Mouse (Mus musculus) thymus, postnatal 14 days (tissue): ENCODE results near the gene Tmprss6.

Experiments
- DNase-seq: peaks from one replicate; pipeline ENCODE4 v3.0.0; 2021

The Tmprss6 gene

DNA sequence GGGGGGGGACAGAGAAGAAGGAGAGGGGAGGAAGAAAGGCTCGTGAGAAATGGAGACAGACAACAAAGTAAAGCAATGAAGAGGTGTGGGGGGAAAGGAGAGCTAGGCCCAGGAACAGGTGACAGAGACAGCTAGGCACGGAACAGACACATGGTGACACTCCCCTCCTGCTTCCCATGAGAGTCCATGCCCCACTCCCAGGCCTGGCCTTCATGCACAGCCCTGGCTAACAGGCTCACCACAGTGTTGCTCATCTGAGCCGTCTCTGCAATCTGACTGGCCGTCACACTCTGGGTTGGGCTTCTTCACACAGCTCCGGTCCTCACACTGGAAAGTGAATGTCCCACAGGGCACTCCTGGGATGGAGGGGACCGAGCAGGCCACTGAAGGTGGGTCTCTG lies 24.6 kb downstream of the Tmprss6 start:
- no peak for DNase-seq

DNA sequence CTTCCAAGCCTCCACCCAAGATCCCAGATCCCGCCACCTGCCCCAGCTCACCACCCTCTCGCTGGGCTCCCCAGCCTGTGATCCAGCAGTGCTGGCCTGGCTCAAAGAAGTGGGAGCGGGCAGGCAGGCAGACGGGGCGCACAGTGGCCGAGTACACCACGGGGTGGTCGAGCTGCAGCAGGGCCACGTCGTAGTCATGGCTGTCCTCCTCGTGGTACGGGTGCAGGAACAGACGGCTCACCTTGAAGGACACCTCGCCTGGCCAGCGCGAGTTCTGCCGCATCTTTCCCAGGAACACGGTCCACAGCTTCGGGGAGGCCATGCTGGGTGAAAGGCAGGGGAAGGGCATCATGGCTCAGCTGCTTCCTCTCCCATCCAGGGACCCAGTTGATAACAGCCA lies 26.2 kb downstream of the Tmprss6 start:
- DNase-seq: no peak

DNA sequence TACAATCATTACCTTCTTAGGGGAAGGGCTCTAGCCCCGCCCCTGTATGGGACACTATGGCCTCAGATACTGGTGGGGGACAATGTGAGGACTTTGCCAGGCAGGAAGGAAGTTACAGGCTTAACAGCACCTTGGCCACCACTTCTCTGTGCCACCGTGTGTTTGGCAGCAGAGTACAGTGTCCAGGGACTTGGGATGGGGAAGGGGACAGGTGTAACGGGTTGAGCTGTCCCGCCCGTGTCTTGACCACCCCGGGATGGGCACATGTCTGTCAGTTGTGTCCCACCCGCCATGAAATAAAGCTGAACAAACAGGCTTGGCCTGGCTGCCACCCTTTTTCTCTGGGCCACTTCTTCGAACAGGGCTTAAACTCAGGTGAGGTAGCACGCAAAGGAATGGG lies 29.5 kb downstream of the Tmprss6 start:
- no peak for DNase-seq

DNA sequence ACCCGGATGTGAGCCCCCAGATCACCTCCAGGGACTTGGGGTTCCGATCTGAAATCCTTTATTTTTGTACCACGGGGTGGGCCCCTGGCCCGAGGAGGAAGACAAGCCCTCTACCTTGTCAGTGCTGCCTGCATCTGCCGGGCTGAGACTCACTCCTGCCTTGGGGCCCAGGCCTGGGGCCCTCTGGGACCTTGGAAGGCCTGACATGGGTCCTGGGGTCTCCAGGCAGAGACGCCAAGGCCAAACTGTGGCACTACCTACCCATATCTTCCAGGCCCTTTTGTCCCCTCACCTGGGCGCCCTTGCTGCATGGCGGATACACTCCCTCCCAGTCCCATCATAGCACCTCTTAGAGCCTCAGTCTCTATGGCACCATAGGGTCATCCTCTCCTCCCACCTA lies 29.9 kb downstream of the Tmprss6 start:
- no peak for DNase-seq

DNA sequence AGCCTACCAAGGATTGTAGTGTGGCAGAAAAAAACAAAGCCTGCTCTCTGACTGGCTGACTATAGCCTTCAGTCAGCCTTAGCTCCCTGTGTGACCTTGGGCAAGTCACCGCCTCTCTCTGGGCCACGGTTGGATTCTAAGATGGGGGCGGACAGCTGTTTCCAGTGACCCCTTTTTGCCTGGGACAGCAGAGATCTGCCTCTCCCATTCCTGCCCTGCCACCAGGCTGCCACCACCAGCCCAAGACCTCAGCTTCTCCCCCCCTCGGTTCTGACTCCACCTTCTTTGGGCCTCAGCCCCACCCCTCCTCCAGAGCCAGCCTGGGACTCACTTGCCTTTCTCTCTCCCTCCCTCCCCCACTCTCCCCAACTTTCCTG lies 30.4 kb downstream of the Tmprss6 start:
- no peak for DNase-seq

DNA sequence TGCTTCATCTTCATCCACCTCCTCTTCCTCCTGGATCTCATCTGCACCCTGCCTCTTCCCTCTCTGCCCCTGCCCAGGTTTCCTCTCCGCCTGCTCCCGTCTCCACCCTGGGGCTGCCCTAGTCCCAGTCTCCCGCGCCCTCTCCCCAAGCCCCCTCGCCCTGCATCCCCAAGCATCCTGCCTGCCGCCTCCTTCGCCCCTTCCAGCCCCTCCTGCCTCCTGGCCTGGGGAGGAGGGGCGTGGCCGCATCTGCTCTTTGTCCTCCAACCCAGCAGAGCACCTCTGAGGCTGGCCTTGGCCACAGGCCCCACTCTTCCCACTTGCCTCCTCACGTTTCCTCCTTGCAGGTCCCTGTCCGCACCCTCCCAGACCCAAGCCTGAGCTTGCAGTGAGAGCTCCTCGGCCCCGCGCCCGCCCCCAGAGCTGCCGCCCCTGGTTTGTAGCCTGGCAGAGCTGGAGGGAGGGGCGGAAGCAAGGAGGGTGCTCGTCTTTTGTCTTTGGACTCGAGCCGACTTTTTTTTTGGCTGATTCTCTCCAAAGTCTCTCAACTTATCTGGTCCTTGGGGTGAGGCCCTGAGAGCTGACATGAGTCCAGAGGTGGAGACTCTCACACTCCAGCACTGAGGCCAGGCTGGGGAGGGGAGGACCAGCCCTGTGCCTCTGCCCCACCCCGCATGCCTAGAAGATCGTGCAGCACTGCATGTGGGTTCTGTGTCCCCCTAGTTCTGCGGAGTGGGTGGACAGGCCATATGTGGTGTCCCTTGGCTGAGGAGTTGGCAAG lies 31.0 kb downstream of the Tmprss6 start:
- no peak for DNase-seq

DNA sequence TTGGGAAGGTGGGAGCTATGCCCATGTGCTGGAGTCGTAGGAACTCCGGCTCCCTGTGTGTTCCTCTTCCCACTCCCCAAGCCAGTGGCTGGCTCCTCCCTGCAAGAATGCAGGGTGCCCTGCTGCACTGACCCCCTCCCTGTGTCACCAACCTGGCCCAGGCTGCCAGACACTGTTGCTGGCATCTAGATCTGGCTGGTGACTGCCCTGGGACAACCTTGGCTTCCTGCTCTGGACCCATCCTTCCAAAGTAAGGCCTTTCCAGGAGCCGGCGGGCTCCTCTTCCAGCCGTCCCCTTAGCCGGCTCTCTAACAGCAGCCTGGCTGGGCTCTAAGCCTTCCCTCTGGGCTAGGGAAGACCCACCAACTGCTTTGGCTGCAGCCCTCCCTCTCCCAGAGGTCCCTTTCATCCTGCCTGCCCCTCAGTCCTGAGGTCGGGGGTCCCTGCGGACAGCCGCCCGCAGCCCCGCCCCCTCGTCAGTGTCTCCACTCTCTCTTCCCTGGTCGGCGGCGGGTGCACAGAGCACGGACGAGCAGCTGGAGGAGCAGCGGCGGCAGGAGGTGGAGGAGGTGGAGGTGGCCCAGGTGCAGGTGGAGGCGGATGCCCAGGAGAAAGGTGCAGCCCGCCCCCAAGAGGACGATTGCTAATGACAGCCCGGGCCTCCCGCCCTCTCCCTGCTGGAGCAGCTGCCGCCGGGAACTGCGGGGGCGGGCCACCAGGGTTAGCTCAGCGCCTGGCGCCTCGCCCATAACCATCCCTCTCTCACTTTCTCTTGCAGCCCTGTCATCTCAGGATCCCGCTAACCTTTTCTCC lies 31.8 kb downstream of the Tmprss6 start:
- DNase-seq: peak; percentile 48

DNA sequence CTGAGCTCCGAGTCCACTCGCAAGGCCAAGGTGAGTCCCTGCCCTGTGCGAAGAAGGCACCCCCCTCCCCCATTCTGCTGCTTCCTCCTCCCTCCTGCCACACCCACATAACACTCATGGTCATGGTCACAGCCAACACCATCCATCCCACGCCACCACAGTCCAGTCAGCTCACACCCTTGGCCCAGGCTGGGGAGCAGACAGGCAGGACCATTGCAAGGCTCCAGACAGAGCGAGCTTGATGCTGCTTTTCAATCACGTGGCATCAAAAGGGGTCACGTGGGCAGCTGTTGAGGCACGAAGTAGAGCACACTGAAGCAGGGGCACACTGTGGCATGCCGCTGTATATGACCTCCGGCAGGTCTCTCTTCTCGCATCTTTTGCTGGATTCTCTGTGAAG lies 32.8 kb downstream of the Tmprss6 start:
- DNase-seq: no peak

DNA sequence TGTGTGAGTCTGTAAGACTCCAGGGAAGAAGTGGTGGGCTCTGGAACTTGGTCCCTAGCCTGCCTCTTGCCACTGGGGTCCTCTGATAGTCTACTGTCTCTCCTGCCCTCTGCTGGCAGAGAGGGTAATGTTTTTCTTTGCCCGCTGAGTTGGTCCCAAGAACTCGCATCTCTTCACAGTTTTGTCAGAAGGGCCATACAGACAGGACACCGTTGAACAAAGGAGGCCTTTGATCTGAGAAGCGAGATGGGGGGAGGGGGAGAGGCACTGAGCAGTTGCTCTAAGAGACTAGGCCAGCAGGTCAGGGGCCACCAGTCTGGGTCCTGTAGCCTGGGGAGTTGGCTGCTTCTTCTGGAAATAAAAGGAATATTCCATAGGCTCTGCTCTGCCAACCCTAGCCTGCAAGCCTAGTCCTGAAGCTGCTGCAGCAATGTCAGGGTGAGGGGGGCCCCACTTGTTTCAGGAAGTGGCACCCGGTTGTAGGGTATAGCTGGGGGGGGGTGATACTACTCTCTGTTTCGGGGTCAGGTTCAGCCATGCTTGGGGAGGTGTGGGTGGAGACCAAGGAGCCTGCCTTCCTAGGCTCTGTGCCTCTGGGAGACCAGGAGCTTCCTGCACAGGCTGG lies 33.4 kb downstream of the Tmprss6 start:
- DNase-seq: peak; percentile 68

DNA sequence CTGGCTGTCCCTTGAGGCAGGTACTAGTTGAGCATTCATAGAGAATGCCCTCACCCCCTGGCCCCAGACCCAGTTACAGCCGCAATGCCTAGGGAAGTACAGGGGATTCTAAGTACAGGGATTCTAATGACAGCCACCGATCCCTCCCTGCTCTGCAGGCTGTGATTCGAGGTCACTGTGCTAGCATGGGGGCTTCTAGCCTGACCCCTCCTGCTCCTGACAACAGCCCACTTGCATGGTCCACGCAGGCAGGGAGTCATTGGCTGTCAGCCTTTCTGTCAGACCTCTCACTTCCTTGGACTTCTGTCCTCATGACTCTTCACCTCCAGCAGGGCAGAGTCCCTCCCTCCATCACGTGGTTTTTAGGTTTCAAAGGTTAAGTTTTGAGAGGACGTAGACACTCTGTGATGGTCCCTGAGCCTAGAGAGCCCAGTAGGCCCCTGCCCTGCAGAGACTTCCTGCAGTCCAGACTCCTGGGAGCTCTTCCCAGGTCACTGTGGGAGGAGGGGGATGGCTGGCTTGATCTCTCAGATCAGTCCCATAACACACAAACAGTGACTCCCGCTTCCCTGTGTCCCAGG lies 36.8 kb downstream of the Tmprss6 start:
- DNase-seq: no peak

DNA sequence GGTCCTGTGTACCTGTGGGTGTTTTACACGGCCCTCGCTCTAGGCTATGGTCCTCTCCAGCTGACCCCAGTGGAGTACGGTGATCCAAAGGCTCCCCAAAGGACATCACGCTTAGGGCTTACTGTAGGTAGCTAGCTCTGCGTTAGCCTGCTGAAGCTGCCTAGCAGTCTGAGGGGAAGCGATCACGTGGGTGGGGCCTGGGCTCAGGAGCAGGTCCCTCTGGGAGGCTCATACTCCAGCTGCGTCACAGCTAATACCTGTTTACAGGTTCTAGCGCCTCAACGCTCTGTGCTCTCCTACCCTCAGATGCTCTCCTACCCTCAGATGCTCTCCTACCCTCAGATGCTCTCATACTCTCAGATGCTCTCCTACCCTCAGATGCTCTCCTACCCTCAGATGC lies 37.6 kb downstream of the Tmprss6 start:
- no peak for DNase-seq

DNA sequence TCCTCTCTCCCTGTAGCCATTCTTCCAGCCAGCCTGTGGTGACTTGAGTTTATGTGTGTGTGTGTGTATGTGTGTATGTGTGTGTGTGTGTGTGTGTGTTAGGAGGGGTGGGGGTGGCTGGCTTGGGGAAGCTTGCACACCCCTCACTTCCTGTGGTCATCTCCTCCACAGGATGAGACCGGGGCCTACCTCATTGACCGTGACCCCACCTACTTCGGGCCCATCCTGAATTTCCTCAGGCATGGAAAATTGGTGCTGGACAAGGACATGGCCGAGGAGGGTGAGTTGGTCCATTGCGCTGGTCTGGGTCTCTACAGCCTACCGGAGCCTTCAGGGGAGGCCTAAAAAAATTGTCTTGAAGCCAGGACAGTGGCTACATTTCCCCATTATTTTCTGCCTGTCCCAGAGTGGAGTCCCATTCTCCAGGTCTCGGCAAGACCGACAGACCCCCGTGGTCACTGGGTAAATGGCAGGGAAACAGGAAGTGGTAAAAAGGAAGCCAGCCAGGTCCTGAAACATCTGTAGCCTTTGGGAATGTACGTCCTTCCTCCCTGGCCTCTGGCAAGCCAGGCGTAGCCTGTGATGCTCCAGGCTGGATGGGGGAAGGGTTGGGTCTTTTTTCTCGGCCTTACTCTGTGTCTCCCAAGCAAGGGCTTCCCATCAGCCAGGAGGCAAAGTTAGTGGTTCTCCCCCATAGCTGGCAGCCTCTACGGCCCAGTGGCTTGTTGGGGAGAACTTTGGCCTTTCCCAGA lies 38.4 kb downstream of the Tmprss6 start:
- DNase-seq: no peak

DNA sequence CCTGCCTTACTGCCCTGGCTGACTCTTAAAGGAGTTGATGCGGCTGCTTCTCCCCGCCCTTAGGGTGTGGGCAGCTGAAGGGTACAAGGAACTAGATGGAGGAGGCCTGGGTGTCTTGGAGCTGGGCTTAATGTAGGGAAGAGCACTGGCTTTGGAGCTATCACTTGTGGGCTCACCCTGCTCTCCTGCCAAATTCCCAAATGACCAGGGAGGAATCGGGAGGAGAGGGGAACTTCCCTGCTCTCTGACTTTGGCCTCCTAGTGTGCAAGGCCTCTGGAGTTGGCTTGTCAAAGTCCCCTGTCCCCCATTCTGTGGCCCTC lies 39.3 kb downstream of the Tmprss6 start:
- DNase-seq: no peak

DNA sequence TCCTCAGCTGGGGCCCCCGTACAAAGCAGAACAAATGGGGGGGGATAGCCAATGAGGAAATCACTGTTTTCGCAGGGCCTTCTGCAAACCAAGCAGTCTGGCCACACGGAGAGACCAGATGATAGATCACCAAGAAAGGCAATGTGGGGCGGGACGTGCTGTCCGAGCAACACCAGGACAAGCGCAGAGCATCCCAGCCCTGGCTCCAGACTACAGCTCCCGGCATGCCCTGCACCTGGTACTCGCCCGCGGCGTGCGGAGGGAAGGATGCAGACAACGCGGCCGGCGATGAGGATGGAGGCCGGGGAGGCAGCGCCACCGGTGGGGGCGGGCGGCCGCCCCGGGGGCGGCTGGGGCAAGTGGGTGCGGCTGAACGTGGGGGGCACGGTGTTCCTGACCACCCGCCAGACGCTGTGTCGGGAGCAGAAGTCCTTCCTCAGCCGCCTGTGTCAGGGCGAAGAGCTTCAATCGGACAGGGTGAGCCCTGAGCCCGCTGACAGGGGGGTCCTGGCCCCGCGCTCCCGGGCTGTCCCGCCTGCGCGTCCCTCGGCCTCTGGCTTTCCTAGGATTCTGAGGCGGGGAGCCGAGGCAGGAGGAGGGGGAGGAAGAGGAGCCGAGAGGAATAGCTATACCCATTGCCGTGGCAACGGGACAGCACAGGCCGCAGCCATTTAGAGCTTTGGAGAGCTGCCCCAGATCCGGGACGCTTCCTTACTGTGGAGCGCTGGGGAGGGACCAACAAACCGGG lies 39.9 kb downstream of the Tmprss6 start, which contains the start of gene Kctd17:
TSS of gene Kctd17 (plus strand) at position 174 of the 748 bp plus-strand sequence.
- no peak for DNase-seq

DNA sequence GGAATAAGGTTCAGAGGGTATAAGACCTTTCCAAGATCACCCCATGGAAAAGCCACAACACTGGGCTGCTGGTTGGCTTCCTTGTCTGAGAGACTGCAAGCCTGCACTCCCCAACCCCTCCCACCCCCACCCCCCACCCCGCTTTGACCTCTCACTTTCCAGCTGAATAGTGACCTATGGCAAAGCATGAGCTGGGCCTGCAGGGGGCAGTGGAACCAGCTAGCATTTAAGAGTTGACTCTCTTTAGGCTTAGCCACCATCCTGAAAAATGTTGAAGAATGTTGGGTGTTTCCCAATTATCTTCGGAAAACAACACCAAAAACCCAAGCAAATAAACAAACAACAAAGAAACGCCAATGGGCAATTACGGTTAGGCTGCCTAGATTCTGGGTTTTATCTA lies 43.2 kb downstream of the Tmprss6 start:
- DNase-seq: no peak

DNA sequence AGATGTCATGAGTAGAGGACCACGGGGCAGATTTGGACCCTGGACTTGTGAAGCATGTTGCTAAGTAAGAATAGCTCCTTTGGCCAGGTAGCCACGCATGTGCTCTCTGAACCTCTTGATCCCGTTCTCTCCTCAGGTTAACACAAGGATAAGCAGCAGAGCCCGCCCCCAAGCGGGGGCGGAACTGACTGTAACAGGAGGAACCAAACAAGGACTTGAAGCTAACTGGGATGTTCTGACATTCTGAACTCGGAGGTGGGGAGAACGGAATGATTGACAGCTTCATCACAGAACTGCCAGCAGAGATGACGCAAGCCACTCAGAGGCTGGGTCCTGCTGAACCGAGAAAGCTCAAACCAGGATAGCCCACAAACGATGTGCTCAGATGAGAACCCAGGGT lies 43.9 kb downstream of the Tmprss6 start:
- no peak for DNase-seq

DNA sequence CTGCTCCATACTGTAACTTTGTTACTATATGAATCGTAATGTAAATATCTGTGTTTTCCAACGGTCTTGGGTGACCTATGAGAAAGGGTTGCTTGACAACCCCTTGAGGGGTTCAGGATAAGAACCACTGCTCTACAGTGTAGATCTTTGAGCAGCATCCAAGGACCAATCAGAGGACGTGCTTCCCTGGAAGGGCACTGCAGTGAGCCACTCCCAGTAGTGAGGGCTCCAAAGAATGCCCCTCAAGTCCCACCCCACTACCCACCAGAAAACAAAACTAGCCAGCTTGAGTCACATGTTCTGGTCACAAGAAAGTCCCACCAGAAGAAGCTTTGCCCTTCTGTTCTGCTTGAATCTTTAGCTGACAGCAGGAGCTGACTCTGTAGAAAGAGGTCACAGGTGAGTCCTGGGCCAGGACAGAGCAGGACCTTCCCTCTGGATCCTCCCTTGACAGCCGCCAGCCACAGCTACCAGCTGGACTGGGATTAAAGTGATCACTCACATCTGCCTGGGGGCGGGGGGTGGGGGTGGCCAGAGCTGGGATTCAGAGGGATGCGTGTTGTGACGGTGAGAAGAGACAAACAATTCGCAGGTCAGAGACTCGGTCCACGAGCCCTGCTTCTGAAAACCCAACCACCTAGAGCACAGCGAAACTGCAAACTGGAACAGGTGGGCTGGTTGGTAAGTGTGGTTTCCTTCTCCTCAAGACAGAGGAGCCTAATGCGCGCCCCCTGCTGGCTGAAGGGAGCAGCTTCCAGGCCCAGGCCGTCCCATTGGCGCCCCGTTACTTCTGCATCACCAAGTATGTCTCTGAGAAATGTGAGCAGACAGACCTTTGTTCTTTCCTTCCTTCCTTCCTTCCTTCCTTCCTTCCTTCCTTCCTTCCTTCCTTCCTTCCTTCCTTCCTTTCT lies 46.1 kb downstream of the Tmprss6 start:
- peak; percentile 92 for DNase-seq

DNA sequence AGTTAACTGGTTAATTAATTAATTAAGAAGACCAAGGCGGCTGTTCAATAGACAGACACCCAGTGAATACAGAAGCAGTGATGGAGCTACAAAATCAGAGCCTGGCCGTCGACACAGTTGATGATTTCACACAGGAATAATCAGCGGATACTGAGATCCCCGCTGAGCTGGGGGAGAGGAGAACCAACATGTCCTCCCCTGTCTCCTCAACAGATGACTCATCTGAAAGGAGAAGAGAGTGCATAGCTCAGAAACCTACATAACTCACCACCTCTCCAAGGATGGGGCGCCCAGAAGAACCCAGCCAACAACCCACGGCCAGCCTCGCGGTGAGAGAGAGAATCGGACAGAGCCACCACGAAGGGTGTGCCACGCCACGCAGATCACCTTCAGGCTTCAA lies 48.0 kb downstream of the Tmprss6 start:
- DNase-seq: no peak

DNA sequence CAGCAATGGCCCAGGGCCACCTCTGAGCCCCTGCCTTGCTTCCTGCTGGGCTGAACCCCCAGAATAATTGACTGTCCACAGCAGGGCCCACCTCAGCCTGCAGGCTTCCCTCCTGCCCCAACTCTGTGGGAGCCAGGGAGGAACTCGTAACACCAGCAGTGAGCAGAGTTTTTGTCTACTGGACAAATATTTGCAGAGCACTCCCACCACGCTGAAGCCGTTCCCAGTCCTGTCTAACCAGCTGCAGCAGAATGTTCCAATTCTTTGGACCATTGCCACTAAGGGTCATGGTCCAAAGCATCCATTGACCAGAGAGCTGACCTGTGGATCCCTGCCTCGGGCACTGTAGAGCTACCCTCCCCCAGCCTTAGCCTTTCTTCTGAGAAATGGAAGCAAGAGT lies 51.5 kb downstream of the Tmprss6 start:
- DNase-seq: no peak

DNA sequence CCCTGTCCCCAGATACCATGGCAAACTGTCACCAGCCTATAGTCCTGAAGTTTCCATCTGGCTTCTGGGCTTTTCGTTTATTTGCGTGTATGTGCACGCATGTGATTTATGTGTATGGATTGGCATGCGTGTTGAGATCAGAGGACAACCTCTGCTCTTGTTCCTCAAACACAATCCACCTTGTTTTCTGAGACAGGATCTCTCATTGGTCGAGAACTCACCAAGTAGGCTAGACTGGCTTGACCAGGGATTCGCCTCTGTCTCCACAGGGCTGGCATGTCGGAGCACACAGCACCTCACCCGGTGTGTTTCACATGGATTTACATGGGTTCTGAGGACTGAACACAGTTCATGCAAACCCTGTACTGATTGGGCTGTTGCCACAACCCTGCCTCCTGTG lies 54.3 kb downstream of the Tmprss6 start:
- DNase-seq: no peak

DNA sequence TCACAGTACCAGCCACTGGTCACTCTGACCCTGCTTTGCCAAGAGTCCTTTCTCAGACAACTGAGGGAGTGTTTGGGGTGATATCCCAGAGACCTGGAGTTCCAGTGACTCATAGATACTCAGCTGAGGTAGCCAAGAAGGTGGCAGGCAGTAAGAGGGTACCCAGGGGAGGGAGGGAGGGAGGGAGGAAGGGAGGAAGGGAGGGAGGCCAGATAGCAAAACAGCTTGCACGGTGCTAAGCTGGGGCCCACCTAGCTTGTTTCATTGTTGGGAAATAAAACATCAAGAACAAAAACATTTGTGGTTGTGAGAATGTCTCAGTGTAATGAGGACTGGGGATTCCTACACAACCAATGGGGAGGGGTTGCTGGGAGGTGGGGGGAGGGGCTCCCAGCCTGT lies 54.7 kb downstream of the Tmprss6 start:
- DNase-seq: no peak
